Mouse (Mus musculus) CD4-positive, CD25-positive, alpha-beta regulatory T cell, adult 9 weeks (primary cell): ENCODE measurements around the gene Ncan. TPM values are rescaled to one million over a fixed set of nuclear protein-coding genes. Genes with fewer than 3 reads are reported as not detected.

ENCODE experiments used
- polyA plus RNA-seq: library from polyadenylated mRNA; unstranded; fragments of 100-300 nt; shearing (Covaris generic); gene quantifications from one replicate; pipeline ENCODE4 v1.2.1, GENCODE M21; 2017

The Ncan gene
- polyA plus RNA-seq, result not detected

GRCm38 (mm10) chr8:70120667-70121066, at the start of gene Ncan:
Gene Ncan, minus strand, starts transcription at chr8:70120873.

DNA sequence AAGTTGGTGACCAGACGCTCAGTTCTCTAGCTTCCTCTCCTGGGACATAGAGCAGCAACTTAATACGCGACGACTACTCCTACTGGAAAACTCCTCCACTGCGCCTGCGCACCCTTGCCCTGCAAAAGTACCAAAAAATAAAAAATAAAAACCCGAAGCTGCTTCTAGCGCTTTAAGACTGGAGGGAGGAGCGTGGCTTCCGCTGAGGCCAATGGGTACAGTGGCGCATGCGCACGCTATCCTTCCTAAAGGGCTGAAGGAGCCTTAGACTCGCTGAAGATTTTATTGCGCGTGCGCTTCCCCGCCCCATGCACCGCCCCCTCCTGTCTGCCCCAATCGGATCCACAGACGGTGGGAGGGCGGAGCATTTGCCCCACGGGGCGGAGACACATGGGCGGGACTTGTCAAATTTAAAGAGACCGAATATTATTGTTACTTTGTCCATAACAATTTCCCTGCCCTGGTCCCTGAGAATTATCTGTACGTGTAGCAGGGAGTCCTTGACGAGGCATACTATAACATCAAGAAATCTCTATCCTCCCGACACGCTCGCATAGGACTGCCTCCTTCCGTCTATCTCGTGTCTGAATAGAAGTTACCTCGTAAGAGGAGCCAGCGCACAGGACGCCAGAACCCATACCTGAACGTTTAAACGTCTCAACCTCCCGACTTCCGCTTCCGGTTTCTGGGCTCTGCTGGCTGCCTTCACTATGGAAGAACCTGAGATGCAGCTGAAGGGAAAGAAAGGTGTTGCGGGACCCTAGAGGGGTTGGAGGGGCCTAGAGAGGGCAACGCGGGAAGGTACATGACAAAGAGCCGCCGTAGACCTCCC, 18.6 kb upstream of the Ncan start, which contains the start of the genes Rfxank, Borcs8 and Mef2b:
Gene Rfxank, minus strand, starts transcription at position 129 of the 832 bp plus-strand sequence.
Gene Borcs8, plus strand, starts transcription at position 474 of the 832 bp plus-strand sequence.
Gene Mef2b, plus strand, starts transcription at position 686 of the 832 bp plus-strand sequence.

DNA sequence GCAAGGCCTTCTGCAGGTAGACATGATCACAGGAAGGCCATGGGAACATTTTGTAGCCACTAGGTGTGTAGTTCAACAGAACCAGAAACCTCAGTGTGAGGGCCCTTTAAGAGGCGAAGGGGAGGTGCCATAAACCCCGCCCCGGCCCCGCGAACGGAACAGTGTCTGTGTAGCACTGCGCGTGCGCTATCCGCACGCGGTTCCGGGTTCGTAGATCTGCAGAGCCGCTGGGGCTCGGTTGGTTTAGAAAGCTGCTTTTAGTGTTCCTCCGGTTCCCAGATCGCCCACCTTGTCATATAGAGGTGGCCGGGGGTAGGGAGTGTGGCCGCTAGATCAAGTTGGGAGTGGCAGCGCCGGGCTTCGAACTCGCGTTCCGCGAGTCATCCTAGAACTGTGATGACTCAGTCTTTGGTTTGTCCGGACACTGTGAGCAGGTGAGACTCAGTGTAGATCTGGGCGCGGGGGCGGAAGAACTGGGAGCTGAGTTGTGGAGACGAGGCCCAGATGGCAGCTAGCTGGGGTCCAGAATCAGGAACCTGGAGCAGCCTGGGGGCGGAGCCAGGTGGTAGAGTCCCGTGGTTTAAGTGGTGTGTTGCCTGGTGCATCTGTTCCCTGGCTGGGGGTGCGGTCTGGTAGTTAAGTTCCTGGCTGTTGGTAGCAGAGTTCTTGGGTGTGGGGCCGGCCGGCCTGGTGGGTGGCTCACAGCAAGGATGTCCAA, 10.7 kb upstream of the Ncan start, which contains the start of gene Nr2c2ap:
Gene Nr2c2ap, plus strand, starts transcription at position 168 of the 718 bp plus-strand sequence.

GRCm38 (mm10) chr8:70083285-70083684, 37.4 kb downstream of the Ncan start, which contains the start of gene Hapln4:
Gene Hapln4, plus strand, starts transcription at chr8:70083457.

DNA sequence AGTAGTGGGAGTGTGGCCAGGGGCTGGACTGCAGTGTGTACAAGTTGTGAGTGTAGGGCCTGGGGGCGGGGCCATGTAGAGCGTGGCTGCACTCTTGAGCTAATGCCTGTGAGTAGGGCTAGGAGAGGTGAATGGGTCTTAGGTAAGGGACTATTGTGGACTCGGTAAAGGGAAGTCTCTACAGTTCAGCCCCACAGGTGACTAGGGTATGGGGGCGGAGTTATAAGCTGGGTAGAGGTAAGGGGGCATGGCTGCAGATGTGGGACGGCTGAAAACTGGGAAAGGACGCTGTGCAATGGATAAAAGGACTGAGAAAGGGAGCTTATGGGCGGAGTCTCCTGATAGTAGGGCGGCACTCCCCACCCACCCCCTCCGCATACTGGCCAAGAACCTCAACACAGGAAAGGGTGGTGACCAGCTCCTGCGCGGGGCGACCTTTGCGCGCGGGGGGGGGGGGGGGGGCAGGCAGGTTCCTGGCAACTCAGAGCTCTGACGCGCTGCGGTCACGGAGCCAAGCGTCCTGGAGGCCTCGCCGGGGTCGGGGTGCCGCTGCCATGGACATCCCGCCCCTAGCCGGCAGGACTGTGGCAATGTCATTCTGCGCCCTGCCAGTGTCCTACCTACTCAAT, 48.1 kb downstream of the Ncan start, which contains the start of gene Tm6sf2:
Gene Tm6sf2, plus strand, starts transcription at position 484 of the 629 bp plus-strand sequence.

Other genes starting within 250 kb of the Ncan start
- not detected for gene Cilp2, start 233.2 kb downstream of the Ncan start, polyA plus RNA-seq
- 1.4 TPM for gene Tssk6, start 218.7 kb downstream of the Ncan start, polyA plus RNA-seq
- 216 TPM for gene Ndufa13, start 218.3 kb downstream of the Ncan start, polyA plus RNA-seq
- gene Yjefn3, start 218.2 kb downstream of the Ncan start, polyA plus RNA-seq, result 1.4 TPM
- 14.8 TPM for gene Gatad2a, start 124.5 kb downstream of the Ncan start, polyA plus RNA-seq
- 25.3 TPM for gene Mau2, start 78.1 kb downstream of the Ncan start, polyA plus RNA-seq
- gene Sugp1, start 78.1 kb downstream of the Ncan start, polyA plus RNA-seq, result 74.4 TPM
- gene Tm6sf2, start 47.9 kb downstream of the Ncan start, polyA plus RNA-seq, result 0.51 TPM
- gene Hapln4, start 37.4 kb downstream of the Ncan start, polyA plus RNA-seq, result not detected
- 69.0 TPM for gene Nr2c2ap, start 10.5 kb upstream of the Ncan start, polyA plus RNA-seq
- 46.9 TPM for gene Rfxank, start 18.3 kb upstream of the Ncan start, polyA plus RNA-seq
- 73.1 TPM for gene Borcs8, start 18.6 kb upstream of the Ncan start, polyA plus RNA-seq
- 2.6 TPM for gene Mef2b, start 18.8 kb upstream of the Ncan start, polyA plus RNA-seq
- 57.7 TPM for gene Tmem161a, start 51.5 kb upstream of the Ncan start, polyA plus RNA-seq
- 15.3 TPM for gene Slc25a42, start 91.4 kb upstream of the Ncan start, polyA plus RNA-seq
- 33.0 TPM for gene Sugp2, start 113.4 kb upstream of the Ncan start, polyA plus RNA-seq
- 13.1 TPM for gene Armc6, start 113.6 kb upstream of the Ncan start, polyA plus RNA-seq
- gene Homer3, start 162.0 kb upstream of the Ncan start, polyA plus RNA-seq, result 1.3 TPM
- 55.0 TPM for gene Ddx49, start 181.6 kb upstream of the Ncan start, polyA plus RNA-seq
- 381 TPM for gene Cope, start 181.6 kb upstream of the Ncan start, polyA plus RNA-seq
- gene Cers1, start 194.9 kb upstream of the Ncan start, polyA plus RNA-seq, result not detected
- not detected for gene Gdf1, start 208.9 kb upstream of the Ncan start, polyA plus RNA-seq
- gene Upf1, start 232.4 kb upstream of the Ncan start, polyA plus RNA-seq, result 3.1 TPM